Mouse (Mus musculus) heart, adult 2 months (tissue): Measurements from ENCODE around the gene Scarf1.

Source experiments
- CTCF ChIP-seq: fragments of 200-600 bp; IDR thresholded peaks from 2 replicates; pipeline ENCODE4 v1.8.1; 2022; ENCODE audit warnings: antibody characterized with exemption, mild to moderate bottlenecking, moderate library complexity
- POLR2A ChIP-seq: fragments of 200-500 bp; IDR thresholded peaks from 2 replicates; pipeline ENCODE4 v1.6.1; 2011; ENCODE audit warnings: mild to moderate bottlenecking, low read depth, low read length, control low read depth; ENCODE audit not compliant: insufficient read depth

DNA sequence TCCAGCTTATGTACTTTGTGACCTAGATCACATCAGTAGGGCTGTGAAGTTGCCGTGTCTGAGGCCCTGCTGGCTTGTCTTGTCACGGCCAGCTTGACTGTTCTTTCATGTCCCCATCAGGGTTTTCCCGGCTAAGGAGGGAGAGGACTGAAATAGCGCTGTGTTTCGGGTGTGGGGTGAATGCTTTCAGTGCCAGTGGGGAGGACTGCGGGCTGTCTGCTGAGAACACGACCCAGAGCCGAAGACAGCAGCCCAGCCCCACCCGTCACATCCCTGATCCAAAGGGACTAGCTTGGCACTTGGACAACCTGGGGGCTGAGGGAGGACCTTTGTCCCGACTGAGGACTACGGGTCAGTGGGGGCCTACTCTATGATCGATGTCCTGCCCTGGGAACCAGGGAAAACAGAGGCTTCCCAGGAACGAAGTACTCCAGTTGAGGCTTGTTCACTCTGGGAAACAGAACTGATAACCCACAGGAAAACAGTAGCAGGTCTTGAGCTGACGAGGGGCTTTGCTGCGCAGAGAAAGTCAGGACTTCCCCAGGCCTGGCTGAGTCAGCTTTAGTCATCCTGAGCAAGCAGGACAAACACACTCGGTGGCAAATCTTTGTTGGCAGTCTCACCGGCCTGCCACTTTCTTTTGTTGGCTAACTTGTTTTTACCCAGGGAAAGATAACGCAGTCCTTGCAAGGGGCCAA lies 50.7 kb downstream of the Scarf1 start:
- no peak for TF ChIP-seq CTCF
- no peak for TF ChIP-seq POLR2A
